Mouse (Mus musculus) thymus, adult 2 months (tissue): ENCODE results near the gene Ackr2. TPM values are rescaled to one million over a fixed set of nuclear protein-coding genes. Genes with fewer than 3 reads are reported as not detected.

Experiments used
- DNase-seq: peaks from one replicate; pipeline ENCODE4 v3.0.0; 2021
- H3K27ac ChIP-seq: fragments of 200-500 bp; 2 replicates; pipeline ENCODE4 v1.5.1; 2012; ENCODE audit warnings: low read length, control low read depth; ENCODE audit not compliant: control insufficient read depth, insufficient read depth
- H3K27me3 ChIP-seq: fragments of 200-500 bp; 2 replicates; pipeline ENCODE4 v1.6.1; 2012; ENCODE audit warnings: mild to moderate bottlenecking, low read length, moderate library complexity, mixed read lengths; ENCODE audit not compliant: control insufficient read depth, insufficient read depth
- H3K36me3 ChIP-seq: fragments of 200-500 bp; 2 replicates; pipeline ENCODE4 v1.6.1; 2012; ENCODE audit warnings: mild to moderate bottlenecking, low read length, moderate library complexity; ENCODE audit not compliant: control insufficient read depth, insufficient read depth
- H3K4me1 ChIP-seq: fragments of 200-500 bp; replicated peaks from 2 replicates; pipeline ENCODE4 v1.6.1; 2012; ENCODE audit warnings: low read length; ENCODE audit not compliant: control insufficient read depth, insufficient read depth
- H3K4me3 ChIP-seq: fragments of 200-500 bp; 2 replicates; pipeline ENCODE4 v1.5.1; 2012; ENCODE audit warnings: mild to moderate bottlenecking, low read length, control low read depth, moderate library complexity; ENCODE audit not compliant: control insufficient read depth, insufficient read depth
- CTCF ChIP-seq: fragments of 200-500 bp; IDR thresholded peaks from 2 replicates; pipeline ENCODE4 v1.5.1; 2012; ENCODE audit warnings: mild to moderate bottlenecking, control low read depth, low read length, moderate library complexity, borderline replicate concordance; ENCODE audit not compliant: control insufficient read depth, poor library complexity, insufficient read depth; ENCODE audit errors: extremely low read depth
- POLR2A ChIP-seq: fragments of 200-500 bp; IDR thresholded peaks from 2 replicates; pipeline ENCODE4 v1.6.1; 2012; ENCODE audit warnings: mild to moderate bottlenecking, low read length, control low read depth, moderate library complexity; ENCODE audit not compliant: control insufficient read depth, poor library complexity, insufficient read depth; ENCODE audit errors: extremely low read depth
- WGBS: fragments of 180-500 bp; shearing (Covaris S2); methylation state at CpG from one replicate; pipeline ENCODE4 v1.1.7; 2018; 5-methylcytosine and 5-hydroxymethylcytosine counted together
- polyA plus RNA-seq: library from polyadenylated mRNA; depleted of rRNA; stranded (reverse); fragments of >200 nt; gene quantifications from 2 replicates; pipeline ENCODE4 v1.2.3, GENCODE M21; 2012

Gene Ackr2
- polyA plus RNA-seq, 1 experiment, result 1.0 TPM

- no peak overlapping the region for H3K27ac ChIP-seq
- H3K27me3 ChIP-seq, result no peaks in the 10 kb centered on the region
- H3K4me3 ChIP-seq, result no peak overlapping the region
- DNase-seq, result no peak
- TF ChIP-seq POLR2A (no peak), CTCF (no peak)
- 92% methylated on average over 10 of the region's 10 CpGs for WGBS
- peaks cover 8% of the 10 kb centered on the region for H3K4me1 ChIP-seq
- no peaks in the 10 kb centered on the region for H3K36me3 ChIP-seq
These were observed 9.4 kb downstream of the Ackr2 start for GRCm38 (mm10) chr9:121907356-121908070.

- TF ChIP-seq CTCF (no peak), POLR2A (no peak)
- 97% methylated on average over 17 of the region's 17 CpGs for WGBS
- no peak overlapping the region for H3K4me3 ChIP-seq
- no peaks in the 10 kb centered on the region for H3K27me3 ChIP-seq
- no peak overlapping the region for H3K27ac ChIP-seq
- H3K36me3 ChIP-seq, result no peaks in the 10 kb centered on the region
- peaks cover 8% of the 10 kb centered on the region for H3K4me1 ChIP-seq
- DNase-seq, result no peak
These were observed 10.2 kb downstream of the Ackr2 start for GRCm38 (mm10) chr9:121908321-121908720.

GRCm38 (mm10) chr9:121909635-121910034, 11.5 kb downstream of the Ackr2 start:
- 18% methylated on average over 6 of the region's 6 CpGs for WGBS

GRCm38 (mm10) chr9:121911196-121911595, 13.0 kb downstream of the Ackr2 start:
- no peaks in the 10 kb centered on the region for H3K27me3 ChIP-seq
- H3K27ac ChIP-seq, result no peak overlapping the region
- no peak for TF ChIP-seq POLR2A
- TF ChIP-seq CTCF, result no peak
- peaks cover 8% of the 10 kb centered on the region for H3K4me1 ChIP-seq
- no peaks in the 10 kb centered on the region for H3K36me3 ChIP-seq
- DNase-seq, result no peak
- 95% methylated on average over 7 of the region's 7 CpGs for WGBS
- H3K4me3 ChIP-seq, result no peak overlapping the region

More at GRCm38 (mm10) chr9:121909635-121910034, 11.5 kb downstream of the Ackr2 start:
- DNase-seq, result no peak
- Histone ChIP-seq H3K36me3 (no peaks in the 10 kb centered on the region), H3K27me3 (no peaks in the 10 kb centered on the region), H3K27ac (no peak overlapping the region), H3K4me1 (peaks cover 8% of the 10 kb centered on the region), H3K4me3 (no peak overlapping the region)
- TF ChIP-seq CTCF (no peak), POLR2A (no peak)

GRCm38 (mm10) chr9:121912786-121913185, 14.6 kb downstream of the Ackr2 start:
- 95% methylated on average over 4 of the region's 4 CpGs for WGBS
- H3K36me3 ChIP-seq, result no peaks in the 10 kb centered on the region
- DNase-seq, result no peak
- TF ChIP-seq POLR2A (no peak), CTCF (no peak)
- no peak overlapping the region for H3K27ac ChIP-seq
- no peaks in the 10 kb centered on the region for H3K27me3 ChIP-seq
- no peak overlapping the region for H3K4me3 ChIP-seq
- H3K4me1 ChIP-seq, result peaks cover 8% of the 10 kb centered on the region

- TF ChIP-seq POLR2A (no peak), CTCF (no peak)
- DNase-seq, result no peak
- 71% methylated on average over 8 of the region's 8 CpGs for WGBS
- Histone ChIP-seq H3K4me1 (peaks cover 8% of the 10 kb centered on the region), H3K27me3 (no peaks in the 10 kb centered on the region), H3K4me3 (no peak overlapping the region), H3K36me3 (no peaks in the 10 kb centered on the region), H3K27ac (no peak overlapping the region)
These were observed 16.1 kb downstream of the Ackr2 start for GRCm38 (mm10) chr9:121914226-121914757.
